Mouse (Mus musculus) forebrain, embryonic 16.5 days (tissue): ENCODE measurements around the gene Vmn2r36. TPM values are rescaled to one million over a fixed set of nuclear protein-coding genes. Genes with fewer than 3 reads are reported as not detected.
"Not testable (repeated sequence)": the region's sequence is repeated elsewhere in the genome, so short reads cannot be mapped to it uniquely, and the experiment has no call there.

Source experiments
- ATAC-seq: fragments of 200-750 bp; cut with Nextera tagmentation; 2 replicates; pipeline ENCODE4 v1.8.0; 2017; ENCODE audit warnings: mild to moderate bottlenecking, moderate library complexity
- H3K27ac ChIP-seq: fragments of 300-500 bp; sonication (generic); 2 replicates; pipeline ENCODE4 v1.5.1; 2014; ENCODE audit warnings: low read length, control low read depth
- H3K27me3 ChIP-seq: fragments of 300-500 bp; sonication (generic); replicated peaks from 2 replicates; pipeline ENCODE4 v1.6.1; 2014; ENCODE audit warnings: low read length; ENCODE audit not compliant: control insufficient read depth, insufficient read depth
- H3K36me3 ChIP-seq: fragments of 300-500 bp; sonication (generic); 2 replicates; pipeline ENCODE4 v1.6.1; 2014; ENCODE audit not compliant: control insufficient read depth, insufficient read depth
- H3K4me1 ChIP-seq: fragments of 300-500 bp; sonication (generic); replicated peaks from 2 replicates; pipeline ENCODE4 v1.6.1; 2014; ENCODE audit warnings: low read length; ENCODE audit not compliant: control insufficient read depth, insufficient read depth
- H3K4me2 ChIP-seq: fragments of 300-500 bp; sonication (generic); 2 replicates; pipeline ENCODE4 v1.6.1; 2014; ENCODE audit warnings: mild to moderate bottlenecking, low read length, control low read depth
- H3K4me3 ChIP-seq: fragments of 300-500 bp; sonication (generic); replicated peaks from 2 replicates; pipeline ENCODE4 v1.5.1; 2014; ENCODE audit warnings: mild to moderate bottlenecking, low read length, control low read depth
- H3K9ac ChIP-seq: fragments of 300-500 bp; sonication (generic); replicated peaks from 2 replicates; pipeline ENCODE4 v1.6.1; 2014; ENCODE audit warnings: low read depth, low read length, control low read depth
- H3K9me3 ChIP-seq: fragments of 300-500 bp; sonication (generic); 2 replicates; pipeline ENCODE4 v1.6.1; 2016; ENCODE audit warnings: low read length; ENCODE audit not compliant: control insufficient read depth
- WGBS: fragments of 180-500 bp; shearing (Covaris S2); extraction: QIAGEN DNeasy Blood & Tissue Kit; methylation state at CpG from one replicate; pipeline ENCODE4 v1.1.7; 2014; 5-methylcytosine and 5-hydroxymethylcytosine counted together
- polyA plus RNA-seq: library from polyadenylated mRNA; unstranded; fragments of >200 nt; fragmentation: Nextera tagmentation; extraction: Ambion mirVana; gene quantifications from 2 replicates; pipeline ENCODE4 v1.2.1, GENCODE M21; 2015

The Vmn2r36 gene
- polyA plus RNA-seq, result not detected in 2 replicates

DNA sequence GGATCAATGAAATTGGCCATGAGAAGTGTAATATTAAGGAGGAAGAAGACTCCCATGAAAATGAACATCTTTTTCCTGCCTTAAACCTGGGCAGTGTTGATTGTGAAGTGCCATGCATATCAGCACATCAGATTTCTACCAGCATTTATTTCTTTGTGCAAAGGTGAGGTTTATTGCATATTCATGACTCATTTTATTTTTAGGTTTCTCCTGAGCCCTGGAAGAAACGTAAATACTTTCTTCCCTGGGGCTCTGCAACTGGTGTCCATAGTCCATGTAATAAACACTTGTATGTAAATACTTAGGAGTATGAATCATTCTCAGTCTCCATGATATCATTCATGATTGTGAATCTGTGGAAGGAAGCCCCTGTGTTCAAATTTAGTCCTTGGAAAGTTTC lies at the start of gene Vmn2r36:
Gene Vmn2r36, minus strand, starts transcription at position 101 of the 400 bp plus-strand sequence.
- not testable (repeated sequence) for H3K36me3 ChIP-seq, H3K4me3 ChIP-seq, H3K9ac ChIP-seq, H3K27ac ChIP-seq, H3K27me3 ChIP-seq, H3K9me3 ChIP-seq, H3K4me1 ChIP-seq, H3K4me2 ChIP-seq, ATAC-seq
- WGBS, result no CpG with 5 or more reads among the region's 1 CpGs

Other genes with a start within 250 kb of the Vmn2r36 start
- not detected in 2 replicates for gene Vmn2r34, start 213.0 kb downstream of the Vmn2r36 start, polyA plus RNA-seq
- gene Vmn2r35, start 82.6 kb downstream of the Vmn2r36 start, polyA plus RNA-seq, result not detected in 2 replicates